Mouse (Mus musculus) urinary bladder, postnatal 10 days (tissue): ENCODE results near the gene Trim47.

ENCODE experiments used
- DNase-seq: peaks from one replicate; pipeline ENCODE4 v3.0.0; 2022; ENCODE audit warnings: low spot score

Gene Trim47

DNA sequence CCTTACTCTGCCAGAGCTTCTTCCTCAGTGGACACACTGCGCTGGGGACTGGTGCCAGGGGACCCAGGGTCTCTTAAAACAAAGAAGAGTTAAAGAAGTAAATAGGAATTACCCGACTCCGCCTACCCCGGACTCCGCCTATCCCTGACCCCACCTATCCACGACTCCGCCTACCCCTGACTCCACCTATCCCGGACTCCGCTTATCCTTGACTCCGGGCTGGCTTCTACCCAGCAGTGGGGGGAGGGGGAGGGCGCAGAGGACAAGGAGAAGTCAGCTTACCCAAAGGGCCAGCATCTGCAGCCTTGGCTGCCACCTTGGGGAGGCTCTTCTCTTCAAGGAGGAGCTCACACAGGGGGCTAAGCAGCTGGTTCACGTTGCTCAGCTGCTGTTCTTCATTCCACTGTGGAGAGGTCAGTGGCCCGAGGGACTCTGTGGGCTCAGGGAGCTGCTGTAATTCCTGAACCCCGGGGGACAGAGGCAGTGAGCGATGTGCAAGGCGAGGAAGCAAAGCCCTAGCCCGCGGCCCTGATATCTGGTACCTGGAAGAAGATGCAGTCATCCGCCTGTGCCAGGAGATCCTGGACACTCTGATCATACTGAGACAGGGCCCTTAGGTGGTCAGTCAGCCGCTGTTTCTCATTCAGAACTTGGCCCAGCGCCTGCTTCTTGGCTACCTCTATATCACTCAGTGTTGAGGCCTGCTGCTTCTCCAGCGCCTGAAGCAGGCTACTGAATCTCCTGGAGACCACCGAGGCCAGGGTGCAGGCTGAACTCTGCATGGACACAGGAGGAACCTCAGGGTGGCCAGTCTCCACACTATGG, at the start of gene Trim47:
Trim47 (minus strand) TSS at position 55 of the 825 bp plus-strand sequence.
- peak; percentile 65 for DNase-seq

GRCm38 (mm10) chr11:116176010-116176409, 49.0 kb upstream of the Trim47 start:
- DNase-seq, result no peak

- no peak for DNase-seq
These were observed 47.9 kb upstream of the Trim47 start for GRCm38 (mm10) chr11:116174775-116175448.

DNA sequence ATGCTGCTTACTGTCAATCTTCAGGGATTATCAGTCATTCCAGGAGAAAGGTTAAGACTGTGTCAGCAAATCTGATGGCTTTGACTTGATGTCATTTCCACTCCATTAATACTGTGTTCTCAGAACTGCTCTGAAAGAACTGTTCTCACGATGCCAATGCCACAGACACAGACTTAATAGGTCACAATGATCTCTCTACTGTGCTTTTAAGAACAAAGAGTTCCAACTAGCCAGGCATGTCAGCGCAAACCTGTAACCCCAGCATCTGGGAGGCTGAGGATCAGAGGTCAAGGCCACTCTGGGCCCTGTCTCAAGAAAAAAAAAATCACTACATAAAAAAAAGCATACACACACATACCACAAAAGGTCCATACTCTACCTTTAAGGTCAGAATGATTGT, 44.9 kb upstream of the Trim47 start:
- DNase-seq, result no peak

DNA sequence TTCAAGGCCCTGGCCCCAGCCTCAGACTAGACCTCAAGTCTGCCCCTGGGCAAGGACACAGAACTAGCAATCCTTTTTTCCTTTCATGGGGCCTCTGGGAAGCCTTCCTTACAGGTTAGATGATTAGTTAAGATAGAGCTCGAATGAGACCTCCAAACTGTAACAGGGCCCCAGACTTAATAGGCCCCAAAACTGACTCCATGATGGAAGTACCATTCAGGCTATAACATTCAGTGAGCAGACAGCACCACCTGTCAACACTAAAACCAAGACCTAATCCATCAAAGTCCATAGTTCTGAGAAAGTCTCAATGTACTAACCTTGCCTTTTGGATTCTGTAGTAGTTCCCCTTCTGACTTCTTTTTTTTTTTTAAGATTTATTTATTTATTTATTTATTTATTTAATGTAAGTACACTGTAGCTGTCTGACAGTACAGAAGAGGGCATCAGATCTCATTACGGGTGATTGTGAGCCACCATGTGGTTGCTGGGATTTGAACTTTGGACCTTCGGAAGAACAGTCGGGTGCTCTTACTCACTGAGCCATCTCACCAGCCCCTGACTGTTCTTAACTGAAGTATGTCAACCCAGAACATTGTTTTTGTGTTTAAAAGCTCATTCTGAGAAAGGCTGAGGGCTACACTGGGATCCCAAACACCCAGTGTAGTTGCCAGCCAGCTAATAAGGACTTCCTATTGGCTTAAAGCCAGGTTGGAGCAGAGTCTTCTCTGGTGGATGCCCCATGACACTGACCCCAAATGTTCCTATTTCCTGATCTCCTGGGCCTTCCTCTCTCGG, 43.2 kb upstream of the Trim47 start:
- DNase-seq, result no peak

DNA sequence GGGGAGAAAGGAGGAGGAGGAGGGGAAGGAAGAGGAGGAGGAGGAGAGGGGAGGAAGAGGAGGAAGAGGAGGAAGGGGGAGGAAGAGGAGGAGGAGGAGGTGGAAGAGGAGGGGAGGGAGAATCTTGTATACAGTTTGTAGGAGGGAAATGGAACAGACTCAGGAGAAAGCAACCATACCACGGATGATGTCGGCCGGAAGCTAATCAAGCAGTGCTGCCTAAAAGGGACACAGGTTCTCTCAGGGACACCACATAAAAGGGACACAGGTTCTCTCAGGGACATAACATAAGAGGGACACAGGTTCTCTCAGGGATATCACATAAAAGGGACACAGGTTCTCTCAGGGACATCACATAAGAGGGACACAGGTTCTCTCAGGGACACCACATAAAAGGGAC, 42.2 kb upstream of the Trim47 start:
- no peak for DNase-seq

GRCm38 (mm10) chr11:116167884-116168439, 41.0 kb upstream of the Trim47 start, which contains the start of gene Fbf1:
TSS of gene Fbf1 (minus strand) at chr11:116168166.
- peak; percentile 76 for DNase-seq

DNA sequence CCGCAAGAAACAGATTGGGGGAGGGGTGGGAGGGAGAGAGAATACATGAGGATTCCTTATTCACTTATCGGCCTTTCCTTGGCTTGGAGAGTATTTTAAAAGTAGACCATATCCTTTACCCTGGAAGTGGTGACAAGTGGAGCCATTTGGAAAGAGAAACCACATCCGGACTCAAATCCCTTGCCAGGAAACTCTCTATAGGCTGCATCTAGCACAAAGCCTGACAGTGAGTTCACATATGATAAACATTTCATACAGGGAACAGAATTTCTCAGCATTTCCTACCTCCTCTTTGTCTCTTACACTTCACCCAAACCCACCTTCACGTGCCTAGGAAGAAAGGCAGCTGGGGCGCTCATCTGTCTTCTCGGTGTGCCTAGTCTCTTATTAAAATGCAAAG, 40.2 kb upstream of the Trim47 start:
- DNase-seq, result no peak

DNA sequence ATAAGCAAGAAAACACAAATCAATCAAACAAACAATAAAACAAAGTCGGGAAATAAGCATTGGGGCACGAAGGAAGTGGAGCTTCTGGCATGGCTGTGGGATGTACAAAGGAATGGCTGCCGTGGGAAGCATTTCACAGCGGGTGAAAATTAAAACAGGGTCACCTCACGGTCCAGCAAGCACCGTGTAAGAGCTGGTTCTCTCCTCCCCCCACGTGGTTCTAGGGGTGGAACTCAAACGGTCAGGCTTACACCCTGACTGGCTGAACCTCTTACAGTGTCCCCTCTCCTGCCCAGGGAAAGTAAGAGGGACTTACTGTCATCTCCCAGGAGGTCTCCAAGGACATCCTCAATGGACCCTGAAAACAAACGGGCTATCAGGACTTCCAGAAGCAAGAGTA, 36.0 kb upstream of the Trim47 start:
- no peak for DNase-seq

DNA sequence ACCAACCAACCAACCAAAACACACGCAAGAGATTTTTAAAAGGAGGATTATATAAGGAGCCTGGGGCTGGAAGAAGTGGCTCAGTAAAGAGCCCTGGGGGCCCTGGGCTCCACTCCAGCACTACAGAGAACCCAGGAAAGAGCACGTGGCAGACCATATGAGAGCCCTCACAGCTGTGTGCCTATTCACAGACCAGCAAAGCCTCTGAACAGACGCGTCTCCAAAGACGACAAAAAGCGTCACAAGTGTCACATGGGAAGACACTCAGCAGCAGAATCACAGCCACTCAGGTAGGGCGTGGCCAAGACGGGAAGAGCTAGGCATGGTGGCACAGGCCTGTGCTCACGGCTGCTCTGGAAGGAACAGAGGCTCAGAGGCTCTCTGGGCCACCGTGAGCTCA, 35.1 kb upstream of the Trim47 start:
- no peak for DNase-seq

DNA sequence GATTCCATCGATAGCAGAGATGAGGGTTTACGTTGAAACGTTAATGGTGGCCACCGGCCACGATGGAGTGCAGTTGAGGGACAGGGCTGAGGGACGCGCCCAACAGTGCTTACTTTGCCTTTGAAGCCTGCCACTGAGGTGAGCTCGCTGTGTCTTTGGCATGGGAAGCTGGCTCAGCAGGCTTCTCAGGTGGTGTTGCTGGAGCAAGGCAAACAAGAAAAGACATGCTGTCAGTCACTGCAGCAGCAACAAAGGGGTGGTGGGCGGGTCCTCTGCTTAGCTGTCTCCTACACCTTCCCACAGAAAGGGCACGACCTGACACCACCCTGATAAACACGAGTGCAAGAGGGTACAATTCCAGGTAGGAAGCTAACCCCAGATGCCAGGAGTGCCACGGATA, 34.3 kb upstream of the Trim47 start:
- DNase-seq, result no peak

DNA sequence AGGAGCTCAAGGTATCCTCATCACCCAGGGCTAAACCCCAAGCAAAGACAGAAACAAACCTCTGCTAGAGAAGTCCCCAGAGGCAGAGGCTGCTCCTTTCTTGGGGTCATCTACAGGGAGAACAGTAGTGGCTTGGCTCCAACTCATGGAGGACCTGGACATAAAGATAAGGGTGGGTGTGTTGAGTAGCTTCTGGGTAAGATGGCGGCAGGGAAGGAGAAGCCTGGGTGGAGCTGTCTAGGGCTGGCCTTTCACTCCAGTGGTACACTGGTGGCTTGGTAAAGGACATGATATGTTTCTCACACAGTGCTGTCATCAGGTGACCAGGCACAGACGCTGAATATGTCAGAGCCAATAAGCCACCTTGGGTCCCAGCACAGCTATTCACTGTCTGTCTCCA, 23.9 kb upstream of the Trim47 start:
- no peak for DNase-seq

GRCm38 (mm10) chr11:116149341-116149740, 22.3 kb upstream of the Trim47 start:
- DNase-seq, result no peak

GRCm38 (mm10) chr11:116148761-116149221, 21.8 kb upstream of the Trim47 start:
- no peak for DNase-seq

DNA sequence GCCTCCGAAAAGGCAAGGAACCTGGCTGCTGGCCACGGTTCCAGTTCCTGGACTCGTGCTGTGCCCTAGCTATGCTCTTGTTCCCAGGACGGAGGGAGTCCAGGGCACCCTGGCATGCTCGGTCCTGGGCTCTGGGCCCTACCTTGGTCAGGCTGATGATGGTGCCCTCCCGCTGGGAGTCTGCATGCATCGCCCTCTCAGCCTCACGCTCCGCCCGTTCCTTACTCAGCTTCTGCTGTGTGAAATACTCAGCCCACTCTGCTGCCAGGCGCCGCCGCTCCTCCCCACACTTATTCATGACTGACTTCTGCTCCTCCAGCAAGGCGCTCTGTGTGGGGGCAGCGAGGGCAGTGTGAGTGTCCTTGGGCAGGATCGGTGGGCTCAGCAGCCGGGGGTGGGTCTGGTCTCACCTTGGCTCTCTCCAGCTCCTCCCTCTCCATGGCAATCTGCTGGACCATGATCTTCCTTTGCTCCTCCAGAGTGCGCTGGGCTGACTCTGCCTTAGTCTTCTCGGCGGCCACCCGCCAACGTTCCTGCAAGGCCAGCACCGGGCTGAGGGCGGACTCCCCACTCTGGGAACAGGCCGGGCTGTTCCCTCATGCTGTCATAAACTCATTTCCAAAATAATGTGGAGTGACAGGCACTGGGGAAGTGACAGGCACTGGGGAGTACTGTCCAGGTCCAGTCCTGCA, 19.4 kb upstream of the Trim47 start:
- DNase-seq, result no peak

DNA sequence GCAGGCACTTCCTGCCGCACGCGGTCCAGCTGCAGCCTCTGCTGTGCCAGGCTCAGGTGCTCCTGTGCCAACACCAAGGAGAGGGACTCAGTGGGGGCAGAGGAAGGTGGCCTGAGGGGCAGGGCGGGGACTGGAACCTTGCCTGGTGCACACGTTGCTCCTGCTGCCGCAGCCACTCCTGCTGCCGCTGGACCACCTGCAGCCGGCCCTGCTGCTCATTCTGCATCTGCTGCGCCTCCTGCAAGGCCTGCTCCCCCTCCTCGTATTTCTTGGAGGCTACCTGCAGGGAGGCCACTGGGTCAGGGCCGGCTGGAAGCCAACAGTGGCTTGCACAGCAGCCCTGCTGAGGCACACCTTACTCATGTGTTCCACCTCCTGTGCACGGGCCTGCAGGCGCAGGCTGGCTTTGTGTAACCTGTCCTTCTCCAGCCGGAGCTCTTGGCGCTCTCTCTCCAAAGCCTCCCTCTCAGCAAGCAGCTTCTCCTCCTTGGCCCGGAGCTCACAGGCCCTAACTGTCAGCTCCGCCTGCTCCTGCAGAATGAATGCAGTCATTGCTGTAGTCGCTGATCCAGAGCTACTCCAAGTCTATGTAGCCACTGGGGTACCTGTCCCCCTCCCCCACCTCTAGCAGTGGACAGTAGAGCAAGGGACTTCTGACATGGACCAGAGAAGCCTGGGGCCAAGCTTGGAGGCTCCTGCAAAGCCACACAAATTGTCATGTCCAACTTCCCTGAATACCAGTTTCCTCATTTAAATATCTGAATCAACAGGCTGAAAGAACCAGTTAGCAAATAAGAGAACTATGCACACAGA, 18.7 kb upstream of the Trim47 start:
- no peak for DNase-seq

GRCm38 (mm10) chr11:116143468-116143867, 16.5 kb upstream of the Trim47 start:
- DNase-seq, result no peak

GRCm38 (mm10) chr11:116142211-116142991, 15.4 kb upstream of the Trim47 start:
- DNase-seq, result no peak

DNA sequence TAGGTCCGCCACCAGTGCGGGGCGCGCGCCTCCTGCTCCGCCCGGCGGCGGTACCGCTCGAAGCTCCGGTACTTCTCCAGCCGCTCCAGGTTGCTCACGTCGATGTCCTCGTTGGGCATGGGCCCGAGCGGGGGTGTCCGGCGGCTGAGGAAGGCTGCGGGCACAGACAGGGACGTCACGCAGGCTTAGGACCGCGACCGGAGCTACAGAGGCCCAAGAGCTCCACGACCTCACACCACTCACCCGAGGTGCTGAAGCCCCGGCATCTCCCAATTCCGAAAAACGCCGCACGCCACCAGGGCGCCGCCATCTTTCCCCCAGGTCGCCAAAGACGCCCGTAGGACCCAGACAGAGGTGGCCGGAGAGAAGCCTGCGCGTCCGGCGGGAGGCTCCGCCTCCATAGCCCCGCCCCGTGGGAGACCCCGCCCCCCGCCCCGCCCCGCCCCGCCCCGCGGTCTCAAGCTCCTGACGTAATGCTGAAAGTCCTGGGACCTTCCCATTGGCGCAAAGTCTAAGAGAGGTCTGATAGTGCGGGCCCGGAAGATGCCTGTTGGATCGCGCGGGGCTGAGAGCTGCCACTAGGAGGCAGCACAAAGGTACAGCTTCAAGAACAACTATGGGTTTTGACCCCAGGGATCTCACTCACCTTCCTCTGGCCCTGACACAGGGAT, 11.6 kb upstream of the Trim47 start, which contains the start of gene Mrpl38:
Mrpl38 (minus strand) TSS at position 401 of the 671 bp plus-strand sequence.
- peak; percentile 63 for DNase-seq
